Mouse (Mus musculus): ENCODE measurements around the gene Stk24. TPM values are rescaled to one million over a fixed set of nuclear protein-coding genes. Genes with fewer than 3 reads are reported as not detected.
A peak's percentile ranks its signal among the peaks of the same experiment; 100 is the strongest.

Stk24 gene
- polyA plus RNA-seq, 1 experiment from 2014 or later = 27.3 TPM

DNA sequence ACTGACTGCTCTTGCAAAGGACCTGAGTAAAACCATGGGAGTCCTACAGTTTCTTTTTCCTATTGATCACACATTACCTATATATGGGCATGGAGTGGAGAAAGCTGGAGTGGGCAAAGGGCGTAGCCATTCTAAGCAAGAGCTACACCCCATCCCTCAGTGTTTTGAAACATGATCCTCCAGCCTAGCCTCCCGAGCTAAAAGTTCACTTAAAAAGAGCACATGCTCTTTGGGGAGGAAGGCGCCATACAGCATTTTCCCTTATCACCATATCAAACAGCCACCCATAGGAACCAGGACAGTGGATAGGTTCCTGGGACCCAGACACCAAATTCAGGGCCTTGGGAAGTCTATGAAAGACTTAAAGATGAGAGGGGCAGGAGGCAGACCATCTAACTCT is 20.8 kb downstream of the Stk24 start:
- Histone ChIP-seq H3K9ac (ENCODE audit: low read depth, low read length) (no peak overlapping the region), H3K4me3 (ENCODE audit: low read length) (no peak overlapping the region), H3K36me3 (ENCODE audit: control insufficient read depth, insufficient read depth, low read length) (no peaks in the 10 kb centered on the region), H3K27ac (ENCODE audit: low read length) (no peak overlapping the region), H3K9me3 (ENCODE audit: control insufficient read depth, low read length) (no peaks in the 10 kb centered on the region), H3K27me3 (replicated peaks; ENCODE audit: control insufficient read depth, insufficient read depth, low read length) (no peaks in the 10 kb centered on the region), H3K4me2 (ENCODE audit: low read depth, low read length) (no peak overlapping the region), H3K4me1 (ENCODE audit: control insufficient read depth, insufficient read depth, low read length) (peaks cover 69% of the 10 kb centered on the region)
- 29% methylated on average over 3 of the region's 3 CpGs for WGBS
- no peak for ATAC-seq

- 79% methylated on average over 1 of the region's 1 CpGs for WGBS
- Histone ChIP-seq H3K27me3 (replicated peaks; ENCODE audit: control insufficient read depth, insufficient read depth, low read length) (no peaks in the 10 kb centered on the region), H3K9me3 (ENCODE audit: control insufficient read depth, low read length) (no peaks in the 10 kb centered on the region), H3K4me3 (ENCODE audit: low read length) (no peak overlapping the region), H3K36me3 (ENCODE audit: control insufficient read depth, insufficient read depth, low read length) (no peaks in the 10 kb centered on the region), H3K4me2 (ENCODE audit: low read depth, low read length) (no peak overlapping the region), H3K27ac (ENCODE audit: low read length) (no peak overlapping the region), H3K9ac (ENCODE audit: low read depth, low read length) (no peak overlapping the region), H3K4me1 (ENCODE audit: control insufficient read depth, insufficient read depth, low read length) (peaks cover 69% of the 10 kb centered on the region)
- ATAC-seq = no peak
Observed at GRCm38 (mm10) chr14:121358327-121358726, 21.5 kb downstream of the Stk24 start.

- Histone ChIP-seq H3K9me3 (ENCODE audit: control insufficient read depth, low read length) (no peaks in the 10 kb centered on the region), H3K9ac (ENCODE audit: low read depth, low read length) (no peak overlapping the region), H3K36me3 (ENCODE audit: control insufficient read depth, insufficient read depth, low read length) (no peaks in the 10 kb centered on the region), H3K27ac (ENCODE audit: low read length) (peak overlapping the region; percentile 67), H3K4me1 (ENCODE audit: control insufficient read depth, insufficient read depth, low read length) (peaks cover 63% of the 10 kb centered on the region), H3K4me2 (ENCODE audit: low read depth, low read length) (no peak overlapping the region), H3K27me3 (replicated peaks; ENCODE audit: control insufficient read depth, insufficient read depth, low read length) (no peaks in the 10 kb centered on the region), H3K4me3 (ENCODE audit: low read length) (no peak overlapping the region)
- WGBS = 47% methylated on average over 8 of the region's 8 CpGs
- peak; percentile 43; the same call in 1 of the 2 replicates for ATAC-seq
Observed at GRCm38 (mm10) chr14:121356336-121356862, 23.4 kb downstream of the Stk24 start.

GRCm38 (mm10) chr14:121355732-121356131 is 24.1 kb downstream of the Stk24 start:
- peak; percentile 46 for ATAC-seq
- H3K27ac ChIP-seq (ENCODE audit: low read length) = no peak overlapping the region
- no peaks in the 10 kb centered on the region for H3K9me3 ChIP-seq (ENCODE audit: control insufficient read depth, low read length)
- H3K36me3 ChIP-seq (ENCODE audit: control insufficient read depth, insufficient read depth, low read length) = no peaks in the 10 kb centered on the region
- H3K27me3 ChIP-seq (replicated peaks; ENCODE audit: control insufficient read depth, insufficient read depth, low read length) = no peaks in the 10 kb centered on the region
- H3K9ac ChIP-seq (ENCODE audit: low read depth, low read length) = no peak overlapping the region
- H3K4me1 ChIP-seq (ENCODE audit: control insufficient read depth, insufficient read depth, low read length) = peaks cover 57% of the 10 kb centered on the region
- no peak overlapping the region for H3K4me3 ChIP-seq (ENCODE audit: low read length)
- no peak overlapping the region for H3K4me2 ChIP-seq (ENCODE audit: low read depth, low read length)
- 31% methylated on average over 6 of the region's 6 CpGs for WGBS

DNA sequence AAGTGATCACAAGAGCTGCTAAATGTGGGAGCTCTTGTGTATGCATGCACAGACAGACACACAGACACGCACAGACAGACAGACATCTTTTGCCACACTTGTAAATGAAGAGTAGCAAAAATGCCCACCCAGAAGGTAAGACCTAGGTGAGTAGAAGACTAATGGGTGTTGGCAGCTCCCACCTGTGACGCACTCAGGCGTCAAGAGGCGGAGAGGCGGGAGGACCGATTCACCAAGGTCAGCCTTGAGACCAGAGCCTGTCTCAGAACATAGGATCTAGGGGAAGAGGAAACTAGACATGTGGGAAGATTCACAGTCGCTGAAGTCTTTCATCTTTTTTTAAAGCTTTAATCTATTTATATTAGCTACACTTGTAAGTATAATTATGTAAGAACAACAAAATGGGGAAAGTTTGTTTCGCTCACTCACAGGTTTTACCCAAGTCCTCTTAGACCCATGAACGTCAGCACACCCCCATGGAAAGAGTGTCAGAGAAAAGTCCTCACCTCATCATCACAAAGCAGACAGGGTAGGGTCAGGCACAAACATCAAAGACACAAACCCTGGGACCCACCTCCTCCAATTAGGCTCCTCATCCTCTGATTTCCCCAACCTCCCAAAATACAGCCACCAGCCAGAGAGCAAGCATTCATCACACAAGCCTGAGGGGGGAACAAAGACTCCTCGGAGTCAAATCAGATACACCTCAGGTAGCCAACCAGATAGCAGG is 26.0 kb downstream of the Stk24 start:
- 79% methylated on average over 10 of the region's 10 CpGs for WGBS
- H3K27me3 ChIP-seq (replicated peaks; ENCODE audit: control insufficient read depth, insufficient read depth, low read length) = no peaks in the 10 kb centered on the region
- peaks cover 40% of the 10 kb centered on the region for H3K4me1 ChIP-seq (ENCODE audit: control insufficient read depth, insufficient read depth, low read length)
- H3K4me3 ChIP-seq (ENCODE audit: low read length) = no peak overlapping the region
- no peaks in the 10 kb centered on the region for H3K36me3 ChIP-seq (ENCODE audit: control insufficient read depth, insufficient read depth, low read length)
- H3K4me2 ChIP-seq (ENCODE audit: low read depth, low read length) = no peak overlapping the region
- H3K9me3 ChIP-seq (ENCODE audit: control insufficient read depth, low read length) = no peaks in the 10 kb centered on the region
- H3K9ac ChIP-seq (ENCODE audit: low read depth, low read length) = no peak overlapping the region
- no peak overlapping the region for H3K27ac ChIP-seq (ENCODE audit: low read length)
- no peak for ATAC-seq

GRCm38 (mm10) chr14:121352744-121353143 is 27.1 kb downstream of the Stk24 start:
- Histone ChIP-seq H3K27ac (ENCODE audit: low read length) (no peak overlapping the region), H3K4me2 (ENCODE audit: low read depth, low read length) (no peak overlapping the region), H3K36me3 (ENCODE audit: control insufficient read depth, insufficient read depth, low read length) (no peaks in the 10 kb centered on the region), H3K27me3 (replicated peaks; ENCODE audit: control insufficient read depth, insufficient read depth, low read length) (no peaks in the 10 kb centered on the region), H3K4me1 (ENCODE audit: control insufficient read depth, insufficient read depth, low read length) (peaks cover 41% of the 10 kb centered on the region), H3K9me3 (ENCODE audit: control insufficient read depth, low read length) (no peaks in the 10 kb centered on the region), H3K9ac (ENCODE audit: low read depth, low read length) (no peak overlapping the region), H3K4me3 (ENCODE audit: low read length) (no peak overlapping the region)
- ATAC-seq = no peak
- whole genome bisulfite sequencing = 76% methylated on average over 6 of the region's 6 CpGs

DNA sequence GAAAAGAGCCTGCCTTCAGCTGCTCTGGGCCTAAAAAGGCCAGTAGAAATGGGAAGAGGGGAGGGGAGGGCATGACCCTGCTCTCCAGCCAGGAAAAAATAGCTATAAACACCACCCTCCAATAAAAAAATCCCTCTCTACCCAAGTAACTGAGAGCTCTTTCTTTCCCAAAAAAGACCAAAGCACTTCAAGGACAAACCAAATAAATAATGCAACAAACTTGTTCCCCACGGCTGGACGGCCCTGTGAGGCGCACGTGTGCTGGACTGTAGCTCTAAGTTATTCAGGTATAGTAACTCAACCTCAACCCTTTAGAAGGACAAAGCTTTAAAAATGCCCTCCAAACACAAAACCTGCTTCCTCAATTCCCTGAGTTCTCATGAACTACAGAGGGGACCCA is 28.1 kb downstream of the Stk24 start:
- WGBS = 62% methylated on average over 4 of the region's 4 CpGs
- no peaks in the 10 kb centered on the region for H3K9me3 ChIP-seq (ENCODE audit: control insufficient read depth, low read length)
- H3K27ac ChIP-seq (ENCODE audit: low read length) = no peak overlapping the region
- no peak overlapping the region for H3K4me2 ChIP-seq (ENCODE audit: low read depth, low read length)
- H3K36me3 ChIP-seq (ENCODE audit: control insufficient read depth, insufficient read depth, low read length) = no peaks in the 10 kb centered on the region
- no peaks in the 10 kb centered on the region for H3K27me3 ChIP-seq (replicated peaks; ENCODE audit: control insufficient read depth, insufficient read depth, low read length)
- H3K4me3 ChIP-seq (ENCODE audit: low read length) = no peak overlapping the region
- ATAC-seq = no peak
- no peak overlapping the region for H3K9ac ChIP-seq (ENCODE audit: low read depth, low read length)
- H3K4me1 ChIP-seq (ENCODE audit: control insufficient read depth, insufficient read depth, low read length) = peaks cover 38% of the 10 kb centered on the region

DNA sequence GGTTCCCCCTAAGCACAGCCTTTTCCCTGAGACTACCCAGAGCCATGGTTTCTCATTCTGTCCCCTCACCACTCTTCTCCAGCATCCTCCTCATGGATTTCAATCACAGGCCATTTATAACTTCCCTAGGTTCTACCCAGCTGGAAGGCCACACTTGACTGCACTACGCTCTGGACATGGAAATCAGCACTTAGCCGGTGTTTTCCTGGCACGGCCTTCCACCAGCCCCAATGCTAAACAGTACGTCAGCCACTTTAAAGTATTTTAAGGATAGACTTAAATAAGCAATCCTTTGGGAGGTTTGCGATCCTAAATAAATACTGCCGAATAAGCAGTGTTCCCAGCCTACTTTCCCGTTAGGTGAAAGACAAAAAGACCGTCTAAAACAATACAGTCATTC is 29.8 kb downstream of the Stk24 start:
- WGBS = 55% methylated on average over 8 of the region's 8 CpGs
- Histone ChIP-seq H3K4me2 (ENCODE audit: low read depth, low read length) (no peak overlapping the region), H3K27ac (ENCODE audit: low read length) (no peak overlapping the region), H3K4me3 (ENCODE audit: low read length) (no peak overlapping the region), H3K27me3 (replicated peaks; ENCODE audit: control insufficient read depth, insufficient read depth, low read length) (no peaks in the 10 kb centered on the region), H3K36me3 (ENCODE audit: control insufficient read depth, insufficient read depth, low read length) (no peaks in the 10 kb centered on the region), H3K9ac (ENCODE audit: low read depth, low read length) (no peak overlapping the region), H3K9me3 (ENCODE audit: control insufficient read depth, low read length) (no peaks in the 10 kb centered on the region), H3K4me1 (ENCODE audit: control insufficient read depth, insufficient read depth, low read length) (peaks cover 42% of the 10 kb centered on the region)
- no peak for ATAC-seq

- H3K4me1 ChIP-seq (ENCODE audit: control insufficient read depth, insufficient read depth, low read length) = peaks cover 45% of the 10 kb centered on the region
- WGBS = 83% methylated on average over 5 of the region's 5 CpGs
Observed at GRCm38 (mm10) chr14:121349291-121349690, 30.5 kb downstream of the Stk24 start.

DNA sequence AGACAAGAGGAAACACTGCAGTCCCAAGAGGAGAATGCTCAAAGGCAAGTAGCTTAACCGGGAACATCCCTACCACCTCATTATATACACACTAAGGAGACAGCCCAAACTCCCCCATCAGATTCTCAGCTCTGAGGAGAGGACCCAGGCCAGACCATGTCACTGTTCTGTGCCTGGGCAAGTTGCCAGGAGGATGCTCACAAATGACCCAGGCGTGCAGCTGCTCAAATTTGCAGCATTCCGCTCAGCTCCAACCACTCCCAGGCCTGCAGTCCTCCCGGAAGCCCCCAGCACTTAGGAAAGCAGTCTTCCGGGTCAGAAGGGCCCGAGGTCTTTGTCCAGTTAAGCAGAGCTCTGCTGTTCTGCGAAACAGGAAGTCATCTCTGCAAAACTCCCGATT is 31.6 kb downstream of the Stk24 start:
- 28% methylated on average over 8 of the region's 8 CpGs for WGBS
- Histone ChIP-seq H3K27me3 (replicated peaks; ENCODE audit: control insufficient read depth, insufficient read depth, low read length) (no peaks in the 10 kb centered on the region), H3K27ac (ENCODE audit: low read length) (peak overlapping the region; percentile 6), H3K4me1 (ENCODE audit: control insufficient read depth, insufficient read depth, low read length) (peaks cover 55% of the 10 kb centered on the region), H3K9ac (ENCODE audit: low read depth, low read length) (no peak overlapping the region), H3K4me2 (ENCODE audit: low read depth, low read length) (no peak overlapping the region), H3K36me3 (ENCODE audit: control insufficient read depth, insufficient read depth, low read length) (no peaks in the 10 kb centered on the region), H3K4me3 (ENCODE audit: low read length) (no peak overlapping the region), H3K9me3 (ENCODE audit: control insufficient read depth, low read length) (no peaks in the 10 kb centered on the region)
- peak; percentile 59 for ATAC-seq

More at GRCm38 (mm10) chr14:121349291-121349690, 30.5 kb downstream of the Stk24 start:
- Histone ChIP-seq H3K9me3 (ENCODE audit: control insufficient read depth, low read length) (no peaks in the 10 kb centered on the region), H3K27ac (ENCODE audit: low read length) (no peak overlapping the region), H3K36me3 (ENCODE audit: control insufficient read depth, insufficient read depth, low read length) (no peaks in the 10 kb centered on the region), H3K4me3 (ENCODE audit: low read length) (no peak overlapping the region), H3K27me3 (replicated peaks; ENCODE audit: control insufficient read depth, insufficient read depth, low read length) (no peaks in the 10 kb centered on the region), H3K4me2 (ENCODE audit: low read depth, low read length) (no peak overlapping the region), H3K9ac (ENCODE audit: low read depth, low read length) (no peak overlapping the region)
- ATAC-seq = no peak
